Mouse (Mus musculus) ovary, postnatal 10 days (tissue): ENCODE measurements at regions not wholly inside any gene's neighbourhood (a gene's known extent, or its start where the extent isn't known, plus 50 kb on each side); places are given as distances from the start of the nearest gene placed in this dataset.
A peak's percentile ranks its signal among the peaks of the same experiment; 100 is the strongest.

Source experiments
- DNase-seq: peaks from one replicate; pipeline ENCODE4 v3.0.0; 2022; ENCODE audit warnings: low spot score

GRCm38 (mm10) chr6:17157270-17157669 is 92.3 kb downstream of the Tes start:
- DNase-seq, result no peak

GRCm38 (mm10) chr6:17169971-17170781 is 105.2 kb downstream of the Tes start:
- DNase-seq, result peak; percentile 28

- no peak for DNase-seq
Observed at GRCm38 (mm10) chr6:17170782-17171272, 105.9 kb downstream of the Tes start.

- peak; percentile 21 for DNase-seq
Observed at GRCm38 (mm10) chr6:17171273-17172011, 106.5 kb downstream of the Tes start.

- no peak for DNase-seq
Observed at GRCm38 (mm10) chr6:17172050-17172449, 107.1 kb downstream of the Tes start.

- DNase-seq, result no peak
Observed at GRCm38 (mm10) chr6:17177153-17177552, 103.8 kb upstream of the Cav2 start.

- DNase-seq, result no peak
Observed at GRCm38 (mm10) chr6:17179476-17179875, 101.5 kb upstream of the Cav2 start.

GRCm38 (mm10) chr6:17186604-17187003 is 94.4 kb upstream of the Cav2 start:
- DNase-seq, result no peak

- no peak for DNase-seq
Observed at GRCm38 (mm10) chr6:17187106-17187505, 93.9 kb upstream of the Cav2 start.

GRCm38 (mm10) chr6:17195538-17195937 is 85.4 kb upstream of the Cav2 start:
- no peak for DNase-seq

GRCm38 (mm10) chr6:17197728-17198397 is 83.1 kb upstream of the Cav2 start:
- DNase-seq, result no peak

GRCm38 (mm10) chr6:17198876-17199275 is 82.1 kb upstream of the Cav2 start:
- no peak for DNase-seq

GRCm38 (mm10) chr6:17201916-17202636 is 78.9 kb upstream of the Cav2 start:
- DNase-seq, result no peak

GRCm38 (mm10) chr6:17203302-17203701 is 77.7 kb upstream of the Cav2 start:
- no peak for DNase-seq

GRCm38 (mm10) chr6:17203900-17204686 is 76.9 kb upstream of the Cav2 start:
- no peak for DNase-seq

GRCm38 (mm10) chr6:17206932-17207331 is 74.1 kb upstream of the Cav2 start:
- no peak for DNase-seq

- DNase-seq, result no peak
Observed at GRCm38 (mm10) chr6:17209792-17210191, 71.2 kb upstream of the Cav2 start.

GRCm38 (mm10) chr6:17211346-17211745 is 69.6 kb upstream of the Cav2 start:
- DNase-seq, result no peak

- DNase-seq, result no peak
Observed at GRCm38 (mm10) chr6:17214774-17215173, 66.2 kb upstream of the Cav2 start.

GRCm38 (mm10) chr6:17216442-17216841 is 64.5 kb upstream of the Cav2 start:
- no peak for DNase-seq

- DNase-seq, result no peak
Observed at GRCm38 (mm10) chr6:17223744-17224143, 57.2 kb upstream of the Cav2 start.
